Mouse (Mus musculus): ENCODE data around the gene Tmc1.

GRCm38 (mm10) chr19:20881205-20881604 lies 72.8 kb downstream of the Tmc1 start:
- no peak for TF ChIP-seq CTCF (IDR thresholded peaks at IDR 0.05; ENCODE audit: low read depth, low read length)
- TF ChIP-seq POLR2A (IDR thresholded peaks at IDR 0.05; ENCODE audit: borderline replicate concordance, low read depth, low read length) = no peak

Data from bone marrow macrophage, adult 2 months (primary cell).